8 mouse cellular contexts compared by ENCODE assay signal in the genomic region with DNA sequence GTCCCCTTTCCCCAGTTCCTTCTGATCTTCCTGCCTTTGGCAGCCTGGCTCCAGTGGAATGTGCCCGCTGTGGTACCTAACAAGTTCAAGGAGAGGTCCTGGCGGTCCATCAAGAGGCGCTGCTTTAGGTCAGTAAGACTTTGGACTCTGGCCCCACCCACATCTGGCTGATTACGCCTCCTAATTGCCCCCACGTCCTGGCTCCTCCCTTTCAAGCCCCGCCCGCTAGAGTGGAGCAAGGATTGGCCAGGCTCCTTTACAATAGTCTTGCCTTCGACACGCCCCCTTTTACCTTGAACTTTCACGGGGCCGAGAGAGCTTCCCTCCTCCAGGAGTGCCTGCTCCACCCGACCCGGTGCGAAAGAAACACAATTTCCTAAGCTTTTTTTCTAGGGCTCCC. TPM values are rescaled to one million over a fixed set of nuclear protein-coding genes. Genes with fewer than 3 reads are reported as not detected.
DNase-seq lines count a peak whose midpoint lies in the region; ATAC-seq and TF ChIP-seq lines count a peak whose summit lies in the region.

No protein-coding gene starts in this region.

- H3K4me1 ChIP-seq in midbrain, postnatal 0 days (ENCODE audit: insufficient read depth, low read length): peaks cover 4% of the 10 kb centered on the region; the same call in 1 of the 2 replicates

- H3K27ac ChIP-seq in midbrain, postnatal 0 days (ENCODE audit: low read depth, low read length): no peak overlapping the region

- no peak for TF ChIP-seq CTCF in midbrain, postnatal 0 days (IDR thresholded peaks at IDR 0.05)

- H3K4me2 ChIP-seq in midbrain, postnatal 0 days (ENCODE audit: low read depth, low read length, poor library complexity, severe bottlenecking): no peak overlapping the region

- H3K9me3 ChIP-seq in midbrain, postnatal 0 days (ENCODE audit: low read length): no peaks in the 10 kb centered on the region

- H3K27me3 ChIP-seq in midbrain, postnatal 0 days (ENCODE audit: insufficient read depth, low read length): peaks cover 36% of the 10 kb centered on the region; the same call in 1 of the 2 replicates

- no peaks in the 10 kb centered on the region for H3K36me3 ChIP-seq in midbrain, postnatal 0 days (ENCODE audit: insufficient read depth, low read length)

- no peak overlapping the region for H3K9ac ChIP-seq in midbrain, postnatal 0 days (replicated peaks; ENCODE audit: low read length, poor library complexity, severe bottlenecking)

- DNase-seq in ovary, postnatal 36 days (ENCODE audit: low spot score): peak; percentile 62
- no peak for DNase-seq in ovary, postnatal 10 days (ENCODE audit: low spot score)
- DNase-seq in kidney, postnatal 36 days: peak; percentile 83
- no peak for DNase-seq in layer of hippocampus, adult 9-10 months (ENCODE audit: low spot score)
- no peak for DNase-seq in right cerebral cortex, postnatal 14 days
- no peak for DNase-seq in midbrain, postnatal 0 days (ENCODE audit: low spot score)

- ATAC-seq in erythroblast, adult 5-6 weeks (replicated peaks; ENCODE audit: low FRiP score, poor library complexity, severe bottlenecking): 0 out of 2 replicates have a peak, but pooled peaks have one; percentile 41
- peak; percentile 20; the same call in 1 of the 2 replicates for ATAC-seq in megakaryocyte, adult 5-6 weeks (ENCODE audit: poor library complexity, severe bottlenecking)
- no peak for ATAC-seq in midbrain, postnatal 0 days (ENCODE audit: low FRiP score)

- no peak overlapping the region for H3K4me3 ChIP-seq in midbrain, postnatal 0 days (ENCODE audit: low read depth, low read length)

- 6% methylated on average over 14 of the region's 14 CpGs for WGBS in midbrain, postnatal 0 days

RNA-seq across cellular contexts. Expression of a gene that starts 1.3 kb away (rescaled TPM):
- total RNA-seq in erythroblast, adult 5-6 weeks (2015; ENCODE audit: low replicate concordance): not detected in 2 replicates
- total RNA-seq in erythroblast, adult 5-6 weeks (2017; ENCODE audit: low replicate concordance): not detected in 2 replicates
- not detected in 2 replicates for total RNA-seq in megakaryocyte, adult 5-6 weeks (2015)
- total RNA-seq in megakaryocyte, adult 5-6 weeks (2017): not detected in 2 replicates
- total RNA-seq in midbrain, postnatal 0 days (2014; rRNA removed): 0.76 and 1.3 TPM in 2 replicates
- polyA plus RNA-seq in midbrain, postnatal 0 days (2015; fragmentation: Nextera tagmentation; extraction: Ambion mirVana): 1.1 and 1.3 TPM in 2 replicates

RNA-seq across cellular contexts. Expression of a gene that starts 26.9 kb away (rescaled TPM):
- total RNA-seq in erythroblast, adult 5-6 weeks (2015; ENCODE audit: low replicate concordance): not detected in 2 replicates
- total RNA-seq in erythroblast, adult 5-6 weeks (2017; ENCODE audit: low replicate concordance): 0.42 TPM in 1 of 2 replicates, not detected in the other
- total RNA-seq in megakaryocyte, adult 5-6 weeks (2015): not detected in 2 replicates
- total RNA-seq in megakaryocyte, adult 5-6 weeks (2017): 0.77 and 0.95 TPM in 2 replicates
- total RNA-seq in midbrain, postnatal 0 days (2014; rRNA removed): 4.6 and 6.0 TPM in 2 replicates
- polyA plus RNA-seq in midbrain, postnatal 0 days (2015; fragmentation: Nextera tagmentation; extraction: Ambion mirVana): 5.2 and 5.3 TPM in 2 replicates

Comparison
In these comparisons a context has a peak if more than half of its experiments do, and no peak if none do; other contexts are left out.
1. DNase-seq: peak in ovary, postnatal 36 days (single experiment) and kidney, postnatal 36 days (2 of 2); none in ovary, postnatal 10 days (single experiment), layer of hippocampus, adult 9-10 months (single experiment), right cerebral cortex, postnatal 14 days (single experiment) and midbrain, postnatal 0 days (single experiment).